Mouse (Mus musculus): Measurements from ENCODE around the gene Vav3. TPM values are rescaled to one million over a fixed set of nuclear protein-coding genes. Genes with fewer than 3 reads are reported as not detected.

The Vav3 gene
- total RNA-seq, 2 experiments from 2014 or later, result 12.2 to 12.6 TPM

DNA sequence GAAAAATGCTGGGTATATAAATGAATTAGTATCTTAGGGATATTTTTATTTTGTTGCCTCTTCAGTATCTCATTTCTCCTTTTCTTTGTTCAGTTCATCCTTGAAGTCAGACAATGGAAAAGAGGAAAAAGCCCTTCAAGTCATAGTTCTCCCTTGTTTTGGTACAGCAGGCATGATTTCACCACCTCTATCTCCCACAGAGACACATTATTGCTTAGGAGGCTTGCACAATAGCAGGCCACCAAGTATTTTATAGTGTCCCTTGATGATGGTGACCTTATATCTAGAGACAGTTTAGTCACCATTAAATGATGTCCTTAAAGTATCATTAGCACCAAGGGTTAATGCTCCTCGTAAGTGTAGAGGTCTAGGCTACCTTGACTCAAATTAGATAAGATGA is 171.4 kb downstream of the Vav3 start:
- no peak for DNase-seq

DNA sequence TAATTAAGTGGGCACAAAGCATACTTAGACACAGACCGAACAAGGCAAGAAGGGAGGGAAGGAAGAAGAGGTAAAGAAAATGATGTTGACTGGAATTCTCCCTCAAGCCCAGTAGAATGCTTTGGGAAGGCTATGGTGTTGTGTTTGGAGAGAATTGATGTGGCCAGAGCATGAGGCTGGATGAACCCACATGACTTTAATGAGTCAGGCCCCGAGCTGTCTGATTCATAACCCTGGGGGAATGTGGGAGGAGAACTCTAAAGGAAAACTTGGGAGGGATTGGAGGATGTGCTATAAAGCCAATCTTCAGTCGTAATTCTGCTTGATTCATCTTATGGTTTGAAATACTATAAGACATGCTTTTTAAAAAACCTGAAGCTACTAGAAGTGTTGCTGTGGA is 175.0 kb downstream of the Vav3 start:
- DNase-seq, result no peak

DNA sequence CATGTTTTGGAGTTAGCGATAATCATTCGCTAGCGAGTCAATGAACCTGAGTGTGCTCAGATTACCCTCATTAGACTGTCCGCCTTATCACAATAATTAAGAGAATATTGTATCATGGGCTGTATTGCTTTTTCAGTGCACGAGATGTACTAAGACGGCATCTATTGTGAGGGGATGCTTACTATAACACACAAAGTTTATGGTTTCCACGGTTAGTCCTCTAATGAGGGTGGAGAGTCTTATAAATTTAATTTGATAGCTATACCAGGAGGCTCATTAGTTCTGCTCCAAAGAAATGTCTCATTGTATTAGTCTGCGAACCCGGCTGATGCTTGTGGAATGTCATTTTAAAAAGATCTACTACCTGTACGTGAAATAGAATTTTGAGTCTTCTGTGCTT is 175.9 kb downstream of the Vav3 start:
- DNase-seq, result no peak

DNA sequence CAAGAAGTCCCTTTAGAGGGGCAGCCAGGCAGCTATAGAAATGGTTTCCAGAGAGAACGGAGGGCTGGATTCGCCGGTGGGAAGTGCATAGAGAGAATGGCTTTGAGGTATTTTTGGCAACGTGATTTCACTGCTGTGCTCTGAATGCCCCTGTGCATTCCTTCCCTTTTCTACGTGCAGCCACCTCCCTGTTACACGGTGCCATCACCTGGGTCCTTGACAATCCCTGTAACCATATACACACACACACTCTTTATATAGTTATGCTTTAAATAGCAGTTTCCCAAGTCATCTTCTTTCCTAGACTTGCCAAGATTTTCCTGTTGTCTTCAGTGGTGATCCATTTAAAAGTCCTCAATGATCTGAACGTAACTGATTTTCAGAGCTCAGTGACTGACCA is 181.7 kb downstream of the Vav3 start:
- no peak for DNase-seq

DNA sequence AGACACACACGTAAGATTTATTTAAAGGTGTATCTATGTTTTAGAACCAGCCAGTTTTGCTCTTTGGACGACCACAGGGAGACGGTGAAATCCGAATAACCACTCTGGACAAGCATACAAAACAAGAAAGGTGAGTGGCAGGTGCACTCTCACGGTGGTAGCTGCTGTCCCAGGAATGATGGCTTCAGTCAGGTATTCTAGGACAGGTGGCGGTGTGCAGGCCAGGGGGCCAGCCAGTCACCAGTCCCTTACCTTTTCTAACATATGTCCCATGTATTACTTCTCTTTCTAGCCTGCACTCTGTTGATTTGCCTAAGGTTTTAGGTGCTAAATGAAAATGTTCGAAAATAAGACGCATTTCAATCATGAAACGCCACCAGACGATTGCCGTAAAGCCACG is 185.4 kb downstream of the Vav3 start:
- DNase-seq, result no peak

DNA sequence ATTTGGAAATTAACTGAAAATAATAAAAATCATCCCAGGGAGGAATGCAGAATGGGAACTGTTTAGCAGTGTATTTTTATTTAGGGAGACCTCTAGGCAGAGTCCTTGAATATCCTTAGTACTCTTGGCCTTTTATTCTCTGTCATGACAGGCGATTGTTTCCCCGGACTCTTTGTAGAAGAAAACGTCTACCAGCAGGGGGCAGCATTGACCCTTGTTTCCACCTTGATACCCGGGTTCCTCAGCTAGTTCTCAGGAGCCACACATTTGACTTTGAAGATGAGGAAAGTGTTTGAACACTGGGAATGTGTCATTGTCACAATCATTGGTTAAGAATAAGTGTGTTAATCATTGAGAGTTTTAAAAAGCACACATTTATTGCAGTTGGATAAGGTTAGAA is 185.8 kb downstream of the Vav3 start:
- peak; percentile 83 for DNase-seq

DNA sequence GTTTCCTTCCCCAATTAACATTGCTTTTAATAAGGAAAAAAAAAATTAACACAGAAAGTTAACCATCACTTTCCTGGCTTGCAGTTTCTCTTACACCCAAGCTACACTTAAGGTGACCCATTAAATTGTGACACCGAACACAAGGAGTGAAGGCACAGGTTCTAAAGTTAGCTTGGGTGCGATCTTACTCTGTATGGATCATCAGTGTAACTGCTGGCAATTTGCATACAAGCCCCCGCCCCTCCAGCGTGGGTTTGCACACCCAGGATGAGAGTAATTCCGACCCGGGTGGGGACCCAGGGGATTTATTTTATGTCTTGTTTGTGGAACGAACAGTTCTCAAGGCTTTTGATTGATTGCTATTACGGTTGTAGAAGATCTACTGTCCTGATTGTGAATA is 186.2 kb downstream of the Vav3 start:
- DNase-seq, result no peak

DNA sequence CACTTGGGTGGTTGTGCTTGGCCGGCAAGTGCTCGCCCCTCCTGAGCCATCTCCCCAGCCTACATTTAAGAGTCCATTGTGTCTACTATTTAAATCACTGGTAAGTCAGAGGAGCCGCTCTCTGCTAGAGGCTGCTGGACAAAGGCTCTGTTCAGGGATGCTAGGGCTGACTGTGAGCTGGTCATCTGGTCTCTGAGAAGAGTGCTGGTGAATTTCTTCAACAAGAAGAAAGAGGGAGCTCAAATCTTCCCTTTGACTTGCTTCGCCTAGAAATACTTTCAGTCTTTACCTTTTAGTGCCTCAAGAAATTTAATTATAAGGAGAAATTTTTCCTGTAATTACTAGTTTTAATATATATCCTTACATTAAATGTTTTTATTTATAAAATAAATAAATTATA is 188.2 kb downstream of the Vav3 start:
- no peak for DNase-seq

DNA sequence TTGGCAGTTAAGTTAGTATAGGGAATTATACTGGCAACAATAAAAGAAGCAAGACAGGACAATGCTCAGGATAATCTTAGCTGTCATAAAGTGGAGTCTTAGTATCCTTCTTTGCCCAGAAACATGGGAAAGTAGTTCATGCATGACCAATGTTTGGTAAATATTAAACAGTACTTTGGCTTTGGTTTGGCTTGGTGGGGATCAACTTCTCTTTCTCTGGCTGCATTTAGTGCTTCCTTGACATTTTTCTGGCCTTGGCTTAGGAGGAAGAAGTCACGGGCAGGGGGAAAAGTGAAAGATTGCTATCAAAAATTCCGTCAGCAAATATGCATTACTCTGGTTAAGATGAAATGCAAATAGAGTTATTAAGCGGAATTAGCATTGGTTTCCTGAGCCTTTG is 197.2 kb downstream of the Vav3 start:
- no peak for DNase-seq

DNA sequence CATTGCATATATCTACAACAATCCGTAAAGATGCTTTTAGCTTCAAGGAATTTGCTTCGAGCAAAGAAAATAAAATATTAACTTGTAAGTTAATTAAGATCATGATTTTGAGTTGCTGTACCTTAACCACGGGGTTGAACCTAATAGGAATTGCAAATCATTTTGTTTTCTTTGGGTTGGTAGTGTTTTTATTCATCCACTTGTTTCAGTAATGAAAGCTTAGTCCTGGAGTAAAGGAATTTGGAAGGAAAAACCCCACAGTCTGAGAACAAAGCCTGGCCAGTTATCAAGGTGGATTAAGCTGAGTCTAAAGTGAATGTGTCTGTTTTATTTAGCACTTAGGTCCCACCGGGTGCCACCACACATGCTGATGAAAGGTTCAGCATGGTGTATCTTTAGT is 199.6 kb downstream of the Vav3 start:
- DNase-seq, result no peak

DNA sequence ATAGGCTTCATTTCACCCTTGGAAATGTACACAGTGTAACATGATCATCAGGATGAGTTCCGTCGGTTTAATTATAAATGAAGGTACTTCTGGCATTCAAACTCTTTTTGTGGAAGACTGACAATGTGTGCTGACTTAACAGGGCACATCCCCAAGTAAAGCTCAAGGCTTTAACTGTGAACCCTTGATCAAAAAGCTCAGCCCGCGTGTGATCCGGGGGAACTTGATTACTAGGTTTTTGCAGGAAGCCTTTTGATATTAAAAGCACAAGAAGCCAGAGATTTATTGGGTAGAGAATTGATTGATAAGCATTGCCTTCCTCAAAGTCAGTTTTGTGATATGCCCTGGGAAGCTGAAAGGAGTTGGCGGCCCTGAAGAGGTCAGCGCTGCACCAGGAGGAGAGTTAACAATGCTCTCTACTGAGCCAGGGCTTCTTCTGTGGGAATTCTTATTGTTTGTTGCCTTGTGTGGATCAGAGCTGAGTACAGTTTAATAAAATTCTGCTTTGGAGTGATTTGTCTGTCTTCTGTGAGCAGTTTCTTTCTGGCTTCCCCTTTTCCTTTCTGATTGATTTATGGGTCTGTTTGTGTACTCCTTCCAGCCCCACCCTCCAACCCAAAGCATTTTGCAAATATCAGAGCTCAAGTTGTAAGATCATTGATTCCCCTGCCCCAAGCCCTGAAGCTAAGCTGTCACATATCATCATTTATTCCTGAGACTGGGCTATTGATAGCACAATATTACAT is 204.2 kb downstream of the Vav3 start:
- no peak for DNase-seq

DNA sequence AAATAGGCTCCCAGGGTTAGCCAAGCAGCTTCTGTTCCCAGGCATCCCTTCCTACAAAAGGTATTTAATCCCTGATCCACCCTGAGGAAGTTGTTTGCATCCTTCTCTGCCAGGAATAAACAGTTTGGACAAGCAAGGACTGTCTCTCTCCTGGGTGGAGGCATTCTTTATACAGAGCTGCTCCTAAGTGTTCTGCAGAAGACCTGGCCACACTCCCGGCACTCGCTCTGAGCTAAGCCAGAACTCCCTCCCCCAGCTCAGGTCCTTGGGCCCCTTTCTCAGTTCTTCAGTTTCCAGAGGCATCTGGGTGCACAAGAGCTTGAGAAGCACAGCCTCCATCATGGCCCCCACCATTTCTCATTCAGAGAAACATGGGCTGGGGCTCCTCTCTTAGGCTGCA is 216.9 kb downstream of the Vav3 start:
- DNase-seq, result no peak

DNA sequence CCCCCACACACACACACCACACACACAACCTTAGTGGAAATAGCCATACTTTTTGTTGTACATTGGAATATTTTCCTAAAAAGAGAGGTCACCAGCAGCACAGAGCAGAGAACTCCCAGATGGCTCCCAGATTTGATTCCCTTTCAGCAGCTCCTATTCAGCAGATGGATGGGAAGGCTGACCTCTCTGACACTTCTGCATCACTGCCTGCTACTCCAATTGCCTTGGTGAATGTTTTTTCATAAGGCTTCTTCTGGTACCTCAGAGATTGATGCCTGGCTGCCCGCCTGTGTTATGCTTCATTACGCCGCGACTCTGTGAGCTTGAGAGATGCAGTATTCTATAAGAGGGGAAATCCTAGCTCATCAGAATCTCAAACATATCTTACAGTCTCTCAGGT is 220.8 kb downstream of the Vav3 start:
- no peak for DNase-seq

DNA sequence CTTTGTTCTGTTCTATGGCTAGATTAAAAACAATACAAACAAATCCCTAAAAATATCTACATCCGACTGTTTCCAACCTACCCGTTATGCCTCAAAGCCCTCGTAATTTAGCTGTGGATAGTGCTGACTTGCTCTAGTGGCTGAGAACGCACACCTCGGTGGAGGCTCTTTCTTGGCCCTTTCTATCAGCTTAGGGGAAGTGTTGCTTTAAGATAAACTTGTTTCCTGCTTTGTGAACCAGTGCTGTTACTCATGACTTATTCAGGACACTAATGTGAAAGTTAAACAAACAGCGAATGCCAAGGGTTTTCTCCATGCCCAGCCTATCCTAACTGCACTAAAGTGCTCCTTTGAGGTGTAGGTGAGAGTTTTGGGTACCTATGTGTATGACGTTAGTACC is 221.3 kb downstream of the Vav3 start:
- DNase-seq, result no peak

DNA sequence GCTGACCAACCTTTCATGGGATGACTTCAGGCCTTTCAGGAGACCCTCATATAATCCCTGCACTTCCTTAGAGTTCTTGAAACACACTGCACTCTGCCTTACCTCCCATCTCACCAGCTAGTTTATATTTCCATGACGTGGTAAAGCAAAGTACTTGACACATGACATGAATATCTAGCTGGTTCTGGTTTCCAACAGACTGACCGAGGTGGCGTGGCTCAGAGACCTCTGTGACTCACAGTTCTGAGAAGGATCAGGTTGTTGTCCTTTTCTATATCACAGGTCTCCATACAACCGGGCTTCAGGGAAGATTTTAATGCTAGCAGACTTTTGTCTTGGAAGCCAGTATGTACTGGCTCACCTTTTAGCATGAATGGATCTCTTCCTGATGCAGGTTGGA is 221.8 kb downstream of the Vav3 start:
- no peak for DNase-seq

DNA sequence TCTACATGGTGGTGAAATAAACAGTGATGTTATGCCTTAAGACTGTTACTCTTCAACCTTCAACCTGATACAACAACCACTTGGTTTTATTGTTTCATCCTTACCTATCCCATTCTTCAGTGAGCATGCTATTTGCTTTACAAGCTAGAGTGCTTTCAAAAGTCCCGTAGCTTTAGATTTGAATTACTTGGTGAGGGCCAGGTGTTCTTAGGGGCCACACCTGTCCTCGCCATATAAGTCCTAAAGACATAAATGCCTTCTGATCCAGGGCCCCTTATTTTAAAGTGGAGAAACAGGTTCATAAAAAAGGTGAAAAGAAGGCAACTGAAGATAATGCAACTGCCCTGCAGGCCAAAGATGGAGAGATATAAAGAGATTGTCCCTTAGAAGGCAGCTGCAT is 224.0 kb downstream of the Vav3 start:
- no peak for DNase-seq

DNA sequence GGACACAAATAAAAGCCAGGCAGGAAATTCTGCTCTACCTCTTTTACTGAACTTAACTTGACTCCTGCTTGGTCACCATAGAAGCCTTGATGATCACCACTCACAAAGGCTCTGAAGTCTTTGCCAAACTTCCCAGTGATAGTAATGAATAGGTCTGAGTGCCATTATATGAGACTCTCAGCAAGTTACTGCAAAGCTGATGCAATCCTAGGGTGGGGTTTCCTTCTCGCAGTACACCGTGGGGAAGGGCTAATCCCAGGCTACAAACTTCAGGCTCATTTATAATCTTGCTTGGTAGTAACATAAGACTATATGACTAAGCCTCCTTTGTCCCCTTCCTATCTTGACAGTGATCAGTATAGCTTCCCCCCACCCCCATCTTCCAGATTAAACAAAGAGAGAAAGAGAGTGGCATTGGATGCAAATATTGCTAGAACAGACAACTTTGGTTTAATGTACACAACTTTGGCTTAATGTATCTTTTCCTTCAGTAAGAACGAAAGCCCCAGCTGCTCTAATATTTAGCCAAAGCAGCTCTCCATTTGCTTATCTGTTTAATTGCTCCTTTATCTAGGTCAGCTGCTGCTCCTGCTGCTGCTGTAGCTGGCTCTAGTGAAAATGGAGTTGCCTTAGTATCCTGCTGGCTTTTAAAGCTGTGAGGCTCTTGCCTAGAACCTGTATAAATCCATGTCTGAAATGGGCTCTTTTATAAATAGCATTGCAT is 228.3 kb downstream of the Vav3 start:
- no peak for DNase-seq

DNA sequence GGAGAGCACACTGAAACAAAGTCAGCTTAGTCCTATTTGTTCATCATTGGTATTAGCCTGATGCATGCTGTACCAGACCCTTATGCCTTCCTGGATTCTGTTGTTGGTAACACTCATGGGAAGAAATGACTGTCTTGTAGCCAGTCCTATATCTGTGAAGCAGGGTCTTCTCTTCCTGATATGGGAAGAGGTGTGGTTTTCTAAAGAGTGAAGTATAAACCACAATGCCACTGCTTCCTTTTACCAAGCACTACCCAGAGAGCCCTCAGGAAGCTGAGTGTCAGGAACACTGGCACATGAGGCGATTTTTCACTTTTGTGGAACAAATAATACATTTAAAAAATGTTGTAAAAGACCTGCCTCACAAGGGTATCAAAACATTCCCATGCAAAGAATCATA is 231.0 kb downstream of the Vav3 start:
- no peak for DNase-seq

DNA sequence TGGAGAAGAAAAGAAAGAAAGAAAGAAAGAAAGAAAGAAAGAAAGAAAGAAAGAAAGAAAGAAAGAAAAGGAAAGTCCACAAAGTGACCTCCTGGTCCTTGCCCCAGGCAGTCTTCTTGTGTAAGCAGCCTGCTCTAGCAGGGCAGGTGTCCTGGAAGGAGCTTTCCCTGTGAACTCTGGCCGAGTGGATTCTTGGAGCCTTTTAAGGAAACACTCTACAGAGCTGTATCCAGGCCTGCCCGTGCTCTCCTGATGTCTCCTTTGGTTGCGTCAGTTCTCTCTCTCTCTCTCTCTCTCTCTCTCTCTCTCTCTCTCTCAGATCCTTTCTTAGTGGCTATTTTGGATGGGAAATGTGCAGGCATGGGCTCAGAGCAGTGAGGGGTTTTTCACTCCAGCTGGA is 232.4 kb downstream of the Vav3 start:
- DNase-seq, result no peak

DNA sequence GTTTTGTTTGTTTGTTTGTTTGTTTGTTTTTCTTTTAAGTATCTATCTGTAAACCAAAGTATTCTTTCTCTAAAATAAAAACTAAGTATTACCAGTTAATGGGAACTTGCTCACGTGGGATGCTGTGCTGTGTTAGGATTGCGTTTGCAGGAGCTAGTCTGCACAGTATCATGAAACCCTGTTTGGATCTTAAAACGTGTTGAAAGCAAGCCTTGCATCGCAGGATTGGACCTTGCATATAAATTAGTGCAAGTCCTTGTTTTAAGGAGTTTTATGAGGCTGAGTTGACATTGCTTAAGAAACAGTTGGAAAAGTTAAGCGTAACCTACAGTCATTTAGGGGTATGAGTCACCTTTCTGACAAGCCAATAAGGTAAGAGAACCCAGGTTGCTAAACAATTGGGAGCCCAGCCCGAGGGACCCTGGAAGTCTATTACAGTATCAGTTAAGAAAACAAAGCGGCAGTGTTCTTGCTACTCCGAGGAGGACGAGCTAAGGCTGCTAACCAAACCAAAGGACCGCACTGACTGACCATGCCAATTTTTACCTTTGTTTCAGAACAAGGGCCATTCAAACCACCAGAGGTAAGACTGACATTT is 233.2 kb downstream of the Vav3 start:
- no peak for DNase-seq

DNA sequence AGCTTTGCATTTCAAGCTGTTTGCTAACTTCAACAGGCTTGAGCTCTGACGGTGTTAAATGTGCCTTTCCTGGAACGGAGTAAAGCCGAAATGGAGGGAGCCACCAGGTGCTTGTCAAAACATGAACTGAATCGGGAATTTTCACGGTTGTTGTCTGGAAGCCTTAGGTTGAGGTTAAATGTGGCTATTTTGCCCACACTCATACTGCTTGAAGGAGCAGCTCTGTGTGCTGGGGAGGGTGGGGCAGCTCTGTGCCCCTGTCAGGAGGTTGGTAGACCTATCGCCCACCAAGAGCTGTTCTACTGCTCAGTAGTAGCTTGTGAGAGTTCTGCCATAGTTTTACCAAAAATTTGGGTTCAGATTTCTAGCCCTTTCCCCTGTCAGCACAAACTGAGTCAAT is 233.7 kb downstream of the Vav3 start:
- no peak for DNase-seq

DNA sequence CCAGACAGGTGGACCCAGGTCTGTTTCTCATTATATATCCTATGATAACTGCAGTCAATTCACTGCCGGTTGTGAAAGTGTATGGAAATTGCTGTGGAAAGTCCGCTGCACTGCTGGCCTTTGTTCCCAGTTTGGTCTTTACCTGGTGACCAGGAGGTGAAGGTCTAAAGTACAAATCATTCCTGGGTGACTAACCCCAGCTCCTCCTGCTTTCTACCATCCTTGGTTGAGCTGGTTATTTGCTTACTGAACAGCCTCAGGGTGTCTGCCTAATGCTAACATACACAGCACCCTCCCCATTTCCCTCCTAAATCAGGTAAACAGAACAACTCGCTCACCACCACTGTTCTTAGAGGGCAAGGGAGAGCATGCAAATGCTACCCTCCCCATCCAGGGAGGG is 237.9 kb downstream of the Vav3 start:
- DNase-seq, result no peak

DNA sequence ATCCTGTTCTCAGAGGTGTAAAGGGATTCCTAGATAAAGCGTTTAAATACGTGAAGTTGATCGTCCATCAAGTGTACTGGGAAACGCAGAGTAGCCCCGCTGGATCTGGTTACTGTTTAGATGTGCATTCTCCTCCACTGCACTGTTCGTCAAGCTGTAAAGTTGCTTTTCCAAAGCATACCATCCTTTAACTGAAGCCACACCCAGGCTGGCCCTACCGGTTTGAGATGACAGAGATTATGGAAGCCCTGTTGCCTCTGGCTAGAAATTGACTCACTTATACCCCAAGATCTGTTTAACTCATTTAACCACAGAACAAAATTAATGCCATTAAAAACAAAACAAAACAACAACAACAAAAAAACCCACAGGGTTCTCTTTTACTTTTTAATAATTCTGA is 238.5 kb downstream of the Vav3 start:
- no peak for DNase-seq

DNA sequence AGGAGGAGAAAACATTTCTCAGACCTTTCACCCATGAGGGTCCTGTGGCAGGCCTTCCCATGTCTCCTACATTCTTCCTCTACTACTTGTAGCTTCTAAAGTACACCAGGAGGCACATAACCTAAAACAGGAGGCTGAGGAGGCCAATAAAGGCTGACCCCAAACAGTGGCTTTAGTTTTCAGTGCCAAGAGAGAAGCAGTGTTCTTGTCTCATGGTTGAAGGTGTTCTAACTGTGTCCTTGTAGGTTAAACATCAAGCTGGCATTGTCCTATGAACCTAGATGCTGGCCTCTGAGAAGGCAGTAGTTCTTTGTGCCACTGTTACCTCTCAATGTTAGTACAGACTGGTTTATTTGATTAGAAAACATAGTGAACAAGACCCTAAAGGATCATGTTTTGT is 245.5 kb downstream of the Vav3 start:
- no peak for DNase-seq

All from heart, postnatal 4 days (tissue).